Mouse (Mus musculus): ENCODE data around the gene Aloxe3. TPM values are rescaled to one million over a fixed set of nuclear protein-coding genes. Genes with fewer than 3 reads are reported as not detected.
A peak's percentile ranks its signal among the peaks of the same experiment; 100 is the strongest.

Gene Aloxe3
- total and polyA plus RNA-seq, 3 experiments = 0.13 TPM; not detected in 2

DNA sequence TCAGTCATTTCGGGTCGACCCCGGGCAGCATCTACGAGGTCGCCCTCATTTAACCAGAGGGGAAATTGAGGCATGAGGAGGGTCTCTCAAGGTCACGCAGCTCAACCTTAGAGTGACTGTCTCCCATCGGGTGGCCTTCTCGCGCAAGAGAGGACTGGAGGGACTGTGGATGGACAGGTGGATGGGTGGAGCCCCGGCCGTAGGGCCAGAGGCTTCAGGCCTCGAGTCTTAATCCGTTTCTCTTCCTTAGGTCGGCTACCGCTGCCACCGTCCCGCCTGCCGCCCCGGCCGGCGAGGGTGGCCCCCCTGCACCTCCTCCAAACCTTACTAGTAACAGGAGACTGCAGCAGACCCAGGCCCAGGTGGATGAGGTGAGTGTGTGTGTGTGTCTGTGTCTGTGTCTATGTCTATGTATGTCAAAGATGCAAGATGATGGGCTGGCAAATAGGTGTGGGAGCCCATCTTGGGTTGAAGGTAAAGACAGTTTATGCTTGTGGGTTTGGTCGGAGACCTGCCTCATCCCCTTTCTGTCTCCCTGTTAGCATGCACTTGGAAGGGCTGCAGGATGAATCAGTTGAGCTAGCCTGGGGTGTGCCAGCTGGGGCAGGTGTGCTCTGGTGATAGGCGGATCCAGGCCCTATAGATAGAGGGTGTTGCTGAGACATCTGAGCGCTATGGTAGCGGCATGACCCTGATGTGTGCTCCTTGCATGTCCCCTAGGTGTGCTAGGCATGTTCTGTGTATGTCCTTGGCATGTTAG lies 36.7 kb upstream of the Aloxe3 start:
- H3K9ac ChIP-seq (ENCODE audit: control insufficient read depth, low read depth, low read length, poor library complexity, severe bottlenecking) = peak overlapping the region; percentile 94
- no peaks in the 10 kb centered on the region for H3K27me3 ChIP-seq (ENCODE audit: control insufficient read depth in 1 of 2, insufficient read depth in 2 of 2, low read length in 2 of 2)
- DNase-seq (ENCODE audit: low read depth, low spot score) = no peak
- H3K36me3 ChIP-seq (ENCODE audit: control insufficient read depth in 1 of 2, insufficient read depth in 2 of 2, low read length in 2 of 2) = peaks cover 5 to 6% of the 10 kb centered on the region in 2 experiments; a peak in 3 of 4 replicates
- TF ChIP-seq ZNF384 (IDR thresholded peaks at IDR 0.05; ENCODE audit: low read depth, low read length) (no peak), HCFC1 (IDR thresholded peaks at IDR 0.05; ENCODE audit: low read depth, low read length) (no peak), NRF1 (IDR thresholded peaks at IDR 0.05; ENCODE audit: insufficient read depth, low read depth, low read length, poor library complexity, severe bottlenecking) (no peak), GABPA (IDR thresholded peaks at IDR 0.05; ENCODE audit: low read depth, low read length) (no peak), ETS1 (IDR thresholded peaks at IDR 0.05; ENCODE audit: low read depth, low read length) (0 out of 2 replicates have a peak, but pooled peaks have one; percentile 28), TAL1 (IDR thresholded peaks at IDR 0.05; ENCODE audit: low read length) (peak; percentile 55)
- peaks cover 17% of the 10 kb centered on the region for H3K79me2 ChIP-seq (ENCODE audit: control insufficient read depth, insufficient read depth, low read length, poor library complexity)
- H3K9me3 ChIP-seq (replicated peaks; ENCODE audit: insufficient read depth, low read length) = no peaks in the 10 kb centered on the region
- H3K27ac ChIP-seq (ENCODE audit: control insufficient read depth, low read depth, low read length) = peak overlapping the region; percentile 56
- H3K4me1 ChIP-seq (ENCODE audit: control insufficient read depth in 1 of 2, insufficient read depth in 2 of 2, low read length in 2 of 2) = peaks cover 3 to 16% of the 10 kb centered on the region in 2 experiments; a peak in 3 of 4 replicates
- H3K4me3 ChIP-seq (ENCODE audit: control insufficient read depth in 1 of 2, insufficient read depth in 1 of 2, low read depth in 2 of 2, low read length in 2 of 2) = peak overlapping the region; percentile 77 to 100

- Histone ChIP-seq H3K79me2 (ENCODE audit: control insufficient read depth, insufficient read depth, low read length, poor library complexity) (peaks cover 17% of the 10 kb centered on the region), H3K9ac (ENCODE audit: control insufficient read depth, low read depth, low read length, poor library complexity, severe bottlenecking) (peak overlapping the region; percentile 94), H3K27me3 (ENCODE audit: control insufficient read depth in 1 of 2, insufficient read depth in 2 of 2, low read length in 2 of 2) (no peaks in the 10 kb centered on the region), H3K9me3 (replicated peaks; ENCODE audit: insufficient read depth, low read length) (no peaks in the 10 kb centered on the region), H3K27ac (ENCODE audit: control insufficient read depth, low read depth, low read length) (no peak overlapping the region), H3K36me3 (ENCODE audit: control insufficient read depth in 1 of 2, insufficient read depth in 2 of 2, low read length in 2 of 2) (peaks cover 6 to 7% of the 10 kb centered on the region in 2 experiments), H3K4me3 (ENCODE audit: control insufficient read depth in 1 of 2, insufficient read depth in 1 of 2, low read depth in 2 of 2, low read length in 2 of 2) (peak overlapping the region; percentile 77 to 100), H3K4me1 (ENCODE audit: control insufficient read depth in 1 of 2, insufficient read depth in 2 of 2, low read length in 2 of 2) (peaks cover 3 to 16% of the 10 kb centered on the region in 2 experiments; a peak in 3 of 4 replicates)
- TF ChIP-seq TBP (IDR thresholded peaks at IDR 0.05; ENCODE audit: low read depth, low read length) (no peak), RCOR1 (IDR thresholded peaks at IDR 0.05; ENCODE audit: low read depth, low read length) (no peak), MEF2A (IDR thresholded peaks at IDR 0.05; ENCODE audit: extremely low read depth, insufficient replicate concordance, low read depth, low read length, poor library complexity, severe bottlenecking) (no peak), TAL1 (IDR thresholded peaks at IDR 0.05; ENCODE audit: low read length) (no peak), NELFE (IDR thresholded peaks at IDR 0.05; ENCODE audit: low read depth, low read length) (no peak), ELF1 (IDR thresholded peaks at IDR 0.05; ENCODE audit: low read depth, low read length) (no peak), USF1 (IDR thresholded peaks at IDR 0.05; ENCODE audit: low read depth, low read length) (no peak), MAFK (IDR thresholded peaks at IDR 0.05; ENCODE audit: borderline replicate concordance, low read depth, low read length) (no peak), MAZ (IDR thresholded peaks at IDR 0.05; ENCODE audit: low read depth, low read length) (no peak), POLR2AphosphoS5 (IDR thresholded peaks at IDR 0.05; ENCODE audit: borderline replicate concordance, low read depth, low read length) (no peak), MYB (IDR thresholded peaks at IDR 0.05; ENCODE audit: low read depth, low read length) (no peak), SIN3A (IDR thresholded peaks at IDR 0.05; ENCODE audit: low read length) (no peak), CHD2 (IDR thresholded peaks at IDR 0.05; ENCODE audit: low read length) (no peak), ZNF384 (IDR thresholded peaks at IDR 0.05; ENCODE audit: low read depth, low read length) (no peak)
- no peak for DNase-seq (ENCODE audit: low read depth, low spot score)
Measured at GRCm38 (mm10) chr11:69089616-69090290, 35.9 kb upstream of the Aloxe3 start.
